Mouse (Mus musculus) cerebellum, postnatal 14 days (tissue): Measurements from ENCODE around the gene Sord.

Experiments used
- DNase-seq, 2 experiments: peaks; one replicate each; pipeline ENCODE4 v3.0.0; 2021; ENCODE audit warnings: mixed read lengths in 2 of 2

Gene Sord

GRCm38 (mm10) chr2:122241226-122241625 is 6.7 kb downstream of the Sord start:
- no peak for DNase-seq

GRCm38 (mm10) chr2:122241935-122242334 is 7.4 kb downstream of the Sord start:
- no peak for DNase-seq

- peak; percentile 85 to 86 for DNase-seq
Measured at GRCm38 (mm10) chr2:122243671-122244131, 9.2 kb downstream of the Sord start.

- DNase-seq = no peak
Measured at GRCm38 (mm10) chr2:122247786-122248185, 13.2 kb downstream of the Sord start.

GRCm38 (mm10) chr2:122255997-122256396 is 21.4 kb downstream of the Sord start:
- no peak for DNase-seq

- no peak for DNase-seq
Measured at GRCm38 (mm10) chr2:122260729-122261128, 26.2 kb downstream of the Sord start.

GRCm38 (mm10) chr2:122264690-122265089 is 30.1 kb downstream of the Sord start:
- no peak for DNase-seq

- no peak for DNase-seq
Measured at GRCm38 (mm10) chr2:122266407-122267193, 32.1 kb downstream of the Sord start.

- DNase-seq = no peak
Measured at GRCm38 (mm10) chr2:122278769-122279168, 44.2 kb downstream of the Sord start.

- DNase-seq = no peak
Measured at GRCm38 (mm10) chr2:122284091-122284490, 49.5 kb downstream of the Sord start.

- no peak for DNase-seq
Measured at GRCm38 (mm10) chr2:122286137-122286536, 51.6 kb downstream of the Sord start.

- no peak for DNase-seq
Measured at GRCm38 (mm10) chr2:122294916-122295315, 60.4 kb downstream of the Sord start.

GRCm38 (mm10) chr2:122297271-122298095 is 62.9 kb downstream of the Sord start:
- no peak for DNase-seq

GRCm38 (mm10) chr2:122298096-122298499 is 63.5 kb downstream of the Sord start, which contains the start of gene Duox2:
TSS of gene Duox2 (minus strand) at chr2:122298449.
- peak in 1 of 2 experiments; percentile 14 for DNase-seq

- DNase-seq = peak in 1 of 2 experiments; percentile 22
Measured at GRCm38 (mm10) chr2:122298596-122299490, 64.3 kb downstream of the Sord start, which contains the start of gene Duoxa2. TSS of gene Duoxa2 (plus strand) at chr2:122298900.

GRCm38 (mm10) chr2:122299911-122300655 is 65.5 kb downstream of the Sord start:
- no peak for DNase-seq

- DNase-seq = no peak
Measured at GRCm38 (mm10) chr2:122300656-122301020, 66.1 kb downstream of the Sord start.

GRCm38 (mm10) chr2:122301081-122301920 is 66.8 kb downstream of the Sord start:
- DNase-seq = peak; percentile 59 to 64

GRCm38 (mm10) chr2:122301921-122302573 is 67.5 kb downstream of the Sord start:
- peak in 1 of 2 experiments; percentile 19 for DNase-seq

- peak; percentile 85 to 86 for DNase-seq
Measured at GRCm38 (mm10) chr2:122302574-122303241, 68.2 kb downstream of the Sord start.
